Mouse (Mus musculus): Measurements from ENCODE around the gene Prkd1.

DNA sequence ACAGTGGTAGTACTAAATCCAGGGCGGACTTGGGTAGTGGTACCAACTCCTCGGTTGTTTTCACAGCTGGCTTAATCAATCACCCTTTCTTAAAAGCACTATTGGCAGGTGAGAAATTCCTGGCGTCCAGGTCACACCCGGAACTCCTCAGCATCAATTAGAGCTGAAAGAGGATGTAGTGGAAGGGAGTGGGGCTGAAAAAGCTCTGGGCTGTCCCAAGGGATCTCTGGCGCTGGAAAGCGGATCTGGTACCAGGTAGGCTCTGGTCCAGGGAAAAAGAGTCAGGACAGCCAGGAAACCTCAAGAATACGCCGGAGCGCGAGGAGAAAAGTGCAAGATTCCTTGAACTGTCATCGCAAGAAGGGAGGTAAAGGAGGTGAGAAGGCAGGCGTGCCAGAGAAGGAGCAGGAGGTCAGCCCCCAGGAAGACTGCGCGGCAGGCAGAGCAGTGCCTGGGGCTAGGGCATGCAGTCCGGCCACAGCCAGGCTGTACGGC is 675 bp downstream of the Prkd1 start:
- TF ChIP-seq POLR2A (IDR thresholded peaks at IDR 0.05; ENCODE audit: control insufficient read depth, low read depth, low read length) (no peak), CTCF (IDR thresholded peaks at IDR 0.05; ENCODE audit: control insufficient read depth, insufficient read depth, insufficient replicate concordance, low read depth, low read length) (no peak)
